Mouse (Mus musculus): ENCODE data around the gene Ppp1cb. TPM values are rescaled to one million over a fixed set of nuclear protein-coding genes. Genes with fewer than 3 reads are reported as not detected.

Gene Ppp1cb
- polyA plus RNA-seq, 1 experiment from 2014 or later = 213 TPM

- no peak overlapping the region for H3K4me3 ChIP-seq (replicated peaks)
- H3K9ac ChIP-seq = no peak overlapping the region
- 0 out of 2 replicates have a peak, but pooled peaks cover 2% of the 10 kb centered on the region for H3K4me1 ChIP-seq
- H3K27me3 ChIP-seq = no peaks in the 10 kb centered on the region
- ATAC-seq (replicated peaks; ENCODE audit: low FRiP score) = no peak
- H3K36me3 ChIP-seq = no peaks in the 10 kb centered on the region
- no peak overlapping the region for H3K27ac ChIP-seq
- H3K4me2 ChIP-seq = no peak overlapping the region
- no peaks in the 10 kb centered on the region for H3K9me3 ChIP-seq (replicated peaks)
Observed at GRCm38 (mm10) chr5:32446810-32447209, 11.8 kb upstream of the Ppp1cb start.

GRCm38 (mm10) chr5:32459251-32459881, 723 bp downstream of the Ppp1cb start:
- ATAC-seq (replicated peaks; ENCODE audit: low FRiP score) = peak; percentile 82
- peak overlapping the region; percentile 99 for H3K27ac ChIP-seq
- no peaks in the 10 kb centered on the region for H3K27me3 ChIP-seq
- H3K36me3 ChIP-seq = no peaks in the 10 kb centered on the region
- under 1% methylated on average over 35 of the region's 63 CpGs for WGBS
- peaks cover 23% of the 10 kb centered on the region for H3K4me1 ChIP-seq
- peak overlapping the region; percentile 99 for H3K9ac ChIP-seq
- peak overlapping the region; percentile 88 for H3K4me3 ChIP-seq (replicated peaks)
- no peaks in the 10 kb centered on the region for H3K9me3 ChIP-seq (replicated peaks)
- H3K4me2 ChIP-seq = peak overlapping the region; percentile 62

GRCm38 (mm10) chr5:32459882-32460751, 1.5 kb downstream of the Ppp1cb start:
- 0% methylated on average over 19 of the region's 19 CpGs for WGBS
- H3K9ac ChIP-seq = peak overlapping the region; percentile 99
- peak overlapping the region; percentile 99 for H3K27ac ChIP-seq
- peak overlapping the region; percentile 88 for H3K4me3 ChIP-seq (replicated peaks)
- H3K36me3 ChIP-seq = no peaks in the 10 kb centered on the region
- H3K4me1 ChIP-seq = peaks cover 23% of the 10 kb centered on the region
- H3K27me3 ChIP-seq = no peaks in the 10 kb centered on the region
- no peak for ATAC-seq (replicated peaks; ENCODE audit: low FRiP score)
- no peaks in the 10 kb centered on the region for H3K9me3 ChIP-seq (replicated peaks)
- H3K4me2 ChIP-seq = peak overlapping the region; percentile 62

GRCm38 (mm10) chr5:32460973-32461372, 2.3 kb downstream of the Ppp1cb start:
- ATAC-seq (replicated peaks; ENCODE audit: low FRiP score) = no peak
- no peak overlapping the region for H3K27ac ChIP-seq
- no peaks in the 10 kb centered on the region for H3K36me3 ChIP-seq
- H3K4me1 ChIP-seq = peaks cover 23% of the 10 kb centered on the region
- H3K4me3 ChIP-seq (replicated peaks) = peak overlapping the region; percentile 25; the same call in 1 of the 2 replicates
- no peaks in the 10 kb centered on the region for H3K27me3 ChIP-seq
- no peaks in the 10 kb centered on the region for H3K9me3 ChIP-seq (replicated peaks)
- H3K4me2 ChIP-seq = peak overlapping the region; percentile 54
- H3K9ac ChIP-seq = no peak overlapping the region
- 35% methylated on average over 2 of the region's 2 CpGs for WGBS

- no peaks in the 10 kb centered on the region for H3K36me3 ChIP-seq
- H3K27ac ChIP-seq = no peak overlapping the region
- ATAC-seq (replicated peaks; ENCODE audit: low FRiP score) = no peak
- no peak overlapping the region for H3K4me2 ChIP-seq
- no peak overlapping the region for H3K9ac ChIP-seq
- no peaks in the 10 kb centered on the region for H3K27me3 ChIP-seq
- no peak overlapping the region for H3K4me3 ChIP-seq (replicated peaks)
- WGBS = 76% methylated on average over 4 of the region's 4 CpGs
- peaks cover 16% of the 10 kb centered on the region for H3K4me1 ChIP-seq
- no peaks in the 10 kb centered on the region for H3K9me3 ChIP-seq (replicated peaks)
Observed at GRCm38 (mm10) chr5:32472332-32473028, 13.8 kb downstream of the Ppp1cb start.

- no peak overlapping the region for H3K27ac ChIP-seq
Observed at GRCm38 (mm10) chr5:32473029-32473352, 14.3 kb downstream of the Ppp1cb start.

GRCm38 (mm10) chr5:32476501-32476900, 17.9 kb downstream of the Ppp1cb start:
- no peak overlapping the region for H3K4me2 ChIP-seq
- H3K27me3 ChIP-seq = no peaks in the 10 kb centered on the region
- peaks cover 33% of the 10 kb centered on the region for H3K36me3 ChIP-seq
- no peaks in the 10 kb centered on the region for H3K9me3 ChIP-seq (replicated peaks)
- no peak overlapping the region for H3K9ac ChIP-seq
- peaks cover 16% of the 10 kb centered on the region for H3K4me1 ChIP-seq
- ATAC-seq (replicated peaks; ENCODE audit: low FRiP score) = no peak
- no peak overlapping the region for H3K4me3 ChIP-seq (replicated peaks)
- H3K27ac ChIP-seq = no peak overlapping the region

More at GRCm38 (mm10) chr5:32473029-32473352, 14.3 kb downstream of the Ppp1cb start:
- Histone ChIP-seq H3K9me3 (replicated peaks) (no peaks in the 10 kb centered on the region), H3K36me3 (no peaks in the 10 kb centered on the region), H3K4me3 (replicated peaks) (no peak overlapping the region), H3K4me1 (peaks cover 16% of the 10 kb centered on the region), H3K4me2 (no peak overlapping the region), H3K9ac (no peak overlapping the region), H3K27me3 (no peaks in the 10 kb centered on the region)
- ATAC-seq (replicated peaks; ENCODE audit: low FRiP score) = no peak
- 85% methylated on average over 2 of the region's 2 CpGs for WGBS

GRCm38 (mm10) chr5:32478972-32479371, 20.3 kb downstream of the Ppp1cb start:
- Histone ChIP-seq H3K27ac (no peak overlapping the region), H3K9ac (no peak overlapping the region), H3K4me2 (no peak overlapping the region), H3K4me1 (0 out of 2 replicates have a peak, but pooled peaks cover 5% of the 10 kb centered on the region), H3K4me3 (replicated peaks) (no peak overlapping the region), H3K36me3 (peaks cover 49% of the 10 kb centered on the region), H3K27me3 (no peaks in the 10 kb centered on the region), H3K9me3 (replicated peaks) (no peaks in the 10 kb centered on the region)
- WGBS = 85% methylated on average over 4 of the region's 4 CpGs
- ATAC-seq (replicated peaks; ENCODE audit: low FRiP score) = no peak

- no peak for ATAC-seq (replicated peaks; ENCODE audit: low FRiP score)
- WGBS = 91% methylated on average over 3 of the region's 3 CpGs
Observed at GRCm38 (mm10) chr5:32485430-32485829, 26.8 kb downstream of the Ppp1cb start.

GRCm38 (mm10) chr5:32488044-32488443, 29.4 kb downstream of the Ppp1cb start:
- no peaks in the 10 kb centered on the region for H3K27me3 ChIP-seq
- whole genome bisulfite sequencing = 84% methylated on average over 2 of the region's 2 CpGs
- ATAC-seq (replicated peaks; ENCODE audit: low FRiP score) = no peak
- H3K27ac ChIP-seq = no peak overlapping the region
- H3K9me3 ChIP-seq (replicated peaks) = no peaks in the 10 kb centered on the region
- H3K36me3 ChIP-seq = peaks cover 84% of the 10 kb centered on the region
- H3K4me2 ChIP-seq = no peak overlapping the region
- H3K4me1 ChIP-seq = no peaks in the 10 kb centered on the region
- no peak overlapping the region for H3K9ac ChIP-seq
- H3K4me3 ChIP-seq (replicated peaks) = no peak overlapping the region

More at GRCm38 (mm10) chr5:32485430-32485829, 26.8 kb downstream of the Ppp1cb start:
- Histone ChIP-seq H3K27ac (no peak overlapping the region), H3K4me3 (replicated peaks) (no peak overlapping the region), H3K9me3 (replicated peaks) (no peaks in the 10 kb centered on the region), H3K36me3 (peaks cover 89% of the 10 kb centered on the region), H3K4me1 (no peaks in the 10 kb centered on the region), H3K27me3 (no peaks in the 10 kb centered on the region), H3K9ac (no peak overlapping the region), H3K4me2 (no peak overlapping the region)

GRCm38 (mm10) chr5:32494084-32494700, 35.5 kb downstream of the Ppp1cb start:
- no peak for ATAC-seq (replicated peaks; ENCODE audit: low FRiP score)
- Histone ChIP-seq H3K4me3 (replicated peaks) (no peak overlapping the region), H3K9me3 (replicated peaks) (no peaks in the 10 kb centered on the region), H3K9ac (no peak overlapping the region), H3K27me3 (no peaks in the 10 kb centered on the region), H3K36me3 (peaks cover 71% of the 10 kb centered on the region), H3K4me2 (no peak overlapping the region), H3K4me1 (no peaks in the 10 kb centered on the region), H3K27ac (no peak overlapping the region)
- 60% methylated on average over 3 of the region's 3 CpGs for WGBS
